Mouse (Mus musculus): Measurements from ENCODE around the gene Uba1y. TPM values are rescaled to one million over a fixed set of nuclear protein-coding genes. Genes with fewer than 3 reads are reported as not detected.
A peak's percentile ranks its signal among the peaks of the same experiment; 100 is the strongest.
"Not testable (repeated sequence)": the region's sequence is repeated elsewhere in the genome, so short reads cannot be mapped to it uniquely, and the experiment has no call there.

The Uba1y gene
- total RNA-seq (2021) = not detected
- long read RNA-seq, experiment 1 = 0 reads
- long read RNA-seq, experiment 2 = 0 reads

- no peak for DNase-seq (ENCODE audit: low spot score in 2 of 2)
Measured at GRCm38 (mm10) chrY:818396-818795, at the start of gene Uba1y. Uba1y (plus strand) TSS chrY:818649.

- not testable (repeated sequence) for DNase-seq (ENCODE audit: low spot score in 2 of 2)
Measured at GRCm38 (mm10) chrY:797309-797708, 21.1 kb upstream of the Uba1y start, which contains the start of gene Zfy1. Zfy1 (minus strand) TSS chrY:797409.

- peak in 1 of 2 experiments; percentile 28 for DNase-seq (ENCODE audit: low spot score in 2 of 2)
Measured at GRCm38 (mm10) chrY:808991-809661, 9.3 kb upstream of the Uba1y start.

GRCm38 (mm10) chrY:872404-872803 is 54.0 kb downstream of the Uba1y start:
- DNase-seq (ENCODE audit: low spot score in 2 of 2) = no peak

GRCm38 (mm10) chrY:872855-873549 is 54.6 kb downstream of the Uba1y start:
- DNase-seq (ENCODE audit: low spot score in 2 of 2) = no peak

Other genes with a start within 250 kb of the Uba1y start
- not detected for gene Zfy1, start 21.2 kb upstream of the Uba1y start, total RNA-seq (2021)
- gene Kdm5d, start 79.1 kb downstream of the Uba1y start, total RNA-seq (2021) = 10 to 100 TPM in 1 of 2 experiments, not detected in 1; 15.0 TPM
- 10 to 100 TPM in 1 of 2 experiments, not detected in 1; 76.2 TPM for gene Eif2s3y, start 191.9 kb downstream of the Uba1y start, total RNA-seq (2021)

Measured in adrenal gland, adult 18-20 months (tissue).